Mouse (Mus musculus) embryonic facial prominence, embryonic 14.5 days (tissue): ENCODE data around the gene Gm9732. TPM values are rescaled to one million over a fixed set of nuclear protein-coding genes. Genes with fewer than 3 reads are reported as not detected.
"Not testable (repeated sequence)": the region's sequence is repeated elsewhere in the genome, so short reads cannot be mapped to it uniquely, and the experiment has no call there.

Source experiments
- ATAC-seq: fragments of 200-750 bp; cut with Nextera tagmentation; 2 replicates; pipeline ENCODE4 v1.8.0; 2017; ENCODE audit warnings: low read depth, moderate number of reproducible peaks, moderate TSS enrichment
- DNase-seq: peaks from one replicate; pipeline ENCODE4 v3.0.0-alpha.2; 2015; ENCODE audit warnings: low spot score
- H3K27ac ChIP-seq: fragments of 300-500 bp; sonication (generic); replicated peaks from 2 replicates; pipeline ENCODE4 v1.5.1; 2014; ENCODE audit warnings: low read depth, mild to moderate bottlenecking, low read length, moderate library complexity
- H3K27me3 ChIP-seq: fragments of 300-500 bp; sonication (generic); replicated peaks from 2 replicates; pipeline ENCODE4 v1.6.1; 2014; ENCODE audit warnings: low read length; ENCODE audit not compliant: control insufficient read depth, insufficient read depth
- H3K36me3 ChIP-seq: fragments of 300-500 bp; sonication (generic); 2 replicates; pipeline ENCODE4 v1.6.1; 2014; ENCODE audit warnings: low read length, mixed read lengths; ENCODE audit not compliant: control insufficient read depth, insufficient read depth
- H3K4me1 ChIP-seq: fragments of 300-500 bp; sonication (generic); 2 replicates; pipeline ENCODE4 v1.6.1; 2014; ENCODE audit warnings: antibody characterized with exemption, low read length; ENCODE audit not compliant: control insufficient read depth, insufficient read depth
- H3K4me2 ChIP-seq: fragments of 300-500 bp; sonication (generic); 2 replicates; pipeline ENCODE4 v1.6.1; 2014; ENCODE audit warnings: low read depth, mild to moderate bottlenecking, low read length, moderate library complexity, mixed read lengths
- H3K4me3 ChIP-seq: fragments of 300-500 bp; sonication (generic); 2 replicates; pipeline ENCODE4 v1.5.1; 2014; ENCODE audit warnings: low read depth, mild to moderate bottlenecking, low read length
- H3K9ac ChIP-seq: fragments of 300-500 bp; sonication (generic); 2 replicates; pipeline ENCODE4 v1.6.1; 2014; ENCODE audit warnings: low read depth, mild to moderate bottlenecking, low read length, moderate library complexity, mixed read lengths
- H3K9me3 ChIP-seq: fragments of 300-500 bp; sonication (generic); 2 replicates; pipeline ENCODE4 v1.6.1; 2016; ENCODE audit warnings: low read length; ENCODE audit not compliant: control insufficient read depth
- WGBS: fragments of 180-500 bp; shearing (Covaris S2); extraction: QIAGEN DNeasy Blood & Tissue Kit; methylation state at CpG from one replicate; pipeline ENCODE4 v1.1.7; 2014; 5-methylcytosine and 5-hydroxymethylcytosine counted together
- polyA plus RNA-seq: library from polyadenylated mRNA; unstranded; fragments of >200 nt; fragmentation: Nextera tagmentation; extraction: Ambion mirVana; gene quantifications from 2 replicates; pipeline ENCODE4 v1.2.1, GENCODE M21; 2014

The Gm9732 gene
- not detected in 2 replicates for polyA plus RNA-seq

- not testable (repeated sequence) for H3K4me2 ChIP-seq, H3K9ac ChIP-seq, H3K36me3 ChIP-seq, H3K27ac ChIP-seq, DNase-seq, H3K9me3 ChIP-seq, H3K4me3 ChIP-seq, H3K27me3 ChIP-seq, ATAC-seq, H3K4me1 ChIP-seq
- 80% methylated on average over 8 of the region's 8 CpGs for WGBS
Observed at GRCm38 (mm10) chr14:43274986-43275511, at the start of gene Gm9732. Gene Gm9732 (plus strand): TSS chr14:43275036.

GRCm38 (mm10) chr14:43235204-43235603, 39.6 kb upstream of the Gm9732 start, which contains the start of gene Gm8122:
Gene Gm8122 (minus strand): TSS chr14:43235304.
- H3K36me3 ChIP-seq, DNase-seq, H3K4me3 ChIP-seq, H3K4me2 ChIP-seq, H3K9me3 ChIP-seq, H3K9ac ChIP-seq, ATAC-seq, H3K27me3 ChIP-seq, H3K27ac ChIP-seq, H3K4me1 ChIP-seq: not testable (repeated sequence)
- 80% methylated on average over 3 of the region's 4 CpGs for WGBS

GRCm38 (mm10) chr14:43237769-43238168, 37.1 kb upstream of the Gm9732 start:
- not testable (repeated sequence) for DNase-seq, H3K4me2 ChIP-seq, ATAC-seq, H3K27me3 ChIP-seq, H3K9ac ChIP-seq, H3K4me3 ChIP-seq, H3K4me1 ChIP-seq, H3K9me3 ChIP-seq, H3K36me3 ChIP-seq, H3K27ac ChIP-seq

DNA sequence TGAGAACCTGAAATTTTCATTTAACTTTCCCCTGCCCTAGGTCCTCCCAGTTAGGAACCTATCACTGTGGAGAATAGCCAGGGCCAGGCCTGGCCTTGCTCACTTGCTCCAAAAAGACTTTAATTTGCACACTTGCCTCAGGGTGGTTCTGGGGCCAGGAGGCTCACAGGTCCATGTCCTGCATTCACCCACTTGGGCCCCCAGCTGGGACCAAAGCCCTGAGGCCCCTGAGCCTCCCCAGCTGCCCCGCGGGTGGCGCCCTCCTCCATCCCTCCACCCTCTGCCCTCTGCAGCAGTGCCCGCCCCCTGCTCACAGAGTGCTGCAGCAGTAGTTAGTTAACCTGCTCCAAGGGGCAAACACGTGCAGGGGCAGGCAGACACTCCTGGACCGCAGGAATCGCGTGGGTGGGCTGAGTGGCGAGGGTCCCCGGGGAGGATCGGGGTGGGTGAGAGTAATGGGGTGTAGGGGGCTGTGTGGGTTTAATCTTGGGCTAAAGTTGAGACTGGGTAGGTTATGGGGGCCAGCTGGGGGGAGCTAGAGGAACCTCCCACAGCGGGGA, 25.1 kb upstream of the Gm9732 start:
- H3K9ac ChIP-seq, DNase-seq, H3K36me3 ChIP-seq, H3K9me3 ChIP-seq, H3K27me3 ChIP-seq, H3K4me2 ChIP-seq, H3K27ac ChIP-seq, ATAC-seq, H3K4me1 ChIP-seq, H3K4me3 ChIP-seq: not testable (repeated sequence)
- WGBS = 17% methylated on average over 9 of the region's 12 CpGs

- DNase-seq, H3K4me3 ChIP-seq, H3K4me2 ChIP-seq, ATAC-seq, H3K27ac ChIP-seq, H3K9ac ChIP-seq, H3K4me1 ChIP-seq, H3K9me3 ChIP-seq, H3K36me3 ChIP-seq, H3K27me3 ChIP-seq: not testable (repeated sequence)
- WGBS = 37% methylated on average over 5 of the region's 6 CpGs
Observed at GRCm38 (mm10) chr14:43250549-43251253, 24.1 kb upstream of the Gm9732 start.

- ATAC-seq, H3K27me3 ChIP-seq, H3K9me3 ChIP-seq: not testable (repeated sequence)
Observed at GRCm38 (mm10) chr14:43256511-43256910, 18.3 kb upstream of the Gm9732 start.

GRCm38 (mm10) chr14:43258349-43258748, 16.5 kb upstream of the Gm9732 start, which contains the start of gene Gm8126:
Gene Gm8126 (plus strand): TSS chr14:43258649.
- H3K36me3 ChIP-seq, H3K9ac ChIP-seq, H3K9me3 ChIP-seq, H3K27me3 ChIP-seq, H3K27ac ChIP-seq, H3K4me1 ChIP-seq, DNase-seq, H3K4me2 ChIP-seq, ATAC-seq, H3K4me3 ChIP-seq: not testable (repeated sequence)
- 90% methylated on average over 2 of the region's 4 CpGs for WGBS

More at GRCm38 (mm10) chr14:43256511-43256910, 18.3 kb upstream of the Gm9732 start:
- not testable (repeated sequence) for H3K4me1 ChIP-seq, H3K4me2 ChIP-seq, DNase-seq, H3K9ac ChIP-seq, H3K4me3 ChIP-seq, H3K36me3 ChIP-seq, H3K27ac ChIP-seq
- 78% methylated on average over 1 of the region's 1 CpGs for WGBS

DNA sequence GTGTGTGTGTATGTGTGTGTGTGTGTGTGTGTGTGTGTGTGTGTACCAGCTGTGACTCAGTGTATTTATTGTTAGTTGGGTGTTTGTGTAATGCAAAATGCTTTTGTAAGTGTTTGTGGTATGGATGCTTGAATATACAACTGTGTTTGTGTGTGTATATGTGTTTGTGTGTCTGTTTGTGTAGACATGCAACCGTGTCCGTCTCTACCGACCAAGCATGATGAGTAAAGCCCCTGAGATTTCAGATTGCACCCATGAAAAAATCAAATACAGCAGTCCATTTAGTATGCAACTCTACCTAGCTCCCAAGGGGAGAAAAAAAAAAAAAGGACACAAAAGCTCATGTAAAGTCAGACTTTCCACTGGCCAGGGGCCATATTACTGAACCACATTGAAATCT, 11.4 kb upstream of the Gm9732 start:
- not testable (repeated sequence) for DNase-seq, H3K27ac ChIP-seq, H3K9ac ChIP-seq, H3K27me3 ChIP-seq, H3K9me3 ChIP-seq, H3K36me3 ChIP-seq, H3K4me1 ChIP-seq, H3K4me2 ChIP-seq, H3K4me3 ChIP-seq, ATAC-seq
- WGBS = 93% methylated on average over 3 of the region's 3 CpGs
